Mouse (Mus musculus): ENCODE results near the gene Lrrc61.

DNA sequence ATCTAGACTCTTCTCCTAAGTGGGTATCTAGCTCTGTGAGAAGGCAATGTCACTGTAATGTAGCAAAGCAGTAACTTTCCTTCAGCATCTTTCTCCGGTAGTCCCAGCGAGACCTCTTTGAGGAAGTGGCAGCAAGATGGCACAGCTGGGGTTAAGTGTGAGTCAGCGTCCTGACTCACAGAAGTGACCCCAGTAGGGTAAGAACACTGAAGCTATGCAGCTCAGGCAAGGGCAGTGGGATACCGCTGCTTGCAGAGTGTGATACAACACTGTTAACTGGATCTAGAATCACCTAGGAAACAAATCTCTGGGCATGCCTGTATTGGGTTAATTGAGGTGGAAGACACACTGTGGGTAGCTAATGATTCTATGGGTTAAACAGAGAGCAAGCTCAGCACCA, 18.5 kb upstream of the Lrrc61 start:
- TF ChIP-seq POLR2A (IDR thresholded peaks at IDR 0.05; ENCODE audit: extremely low read depth, insufficient read depth, low read length) (no peak), CTCF (IDR thresholded peaks at IDR 0.05; ENCODE audit: extremely low read depth, insufficient read depth, low read length) (no peak)

Measured in cortical plate, adult 2 months (tissue).